8 mouse cellular contexts compared by ENCODE assay signal in the genomic region with DNA sequence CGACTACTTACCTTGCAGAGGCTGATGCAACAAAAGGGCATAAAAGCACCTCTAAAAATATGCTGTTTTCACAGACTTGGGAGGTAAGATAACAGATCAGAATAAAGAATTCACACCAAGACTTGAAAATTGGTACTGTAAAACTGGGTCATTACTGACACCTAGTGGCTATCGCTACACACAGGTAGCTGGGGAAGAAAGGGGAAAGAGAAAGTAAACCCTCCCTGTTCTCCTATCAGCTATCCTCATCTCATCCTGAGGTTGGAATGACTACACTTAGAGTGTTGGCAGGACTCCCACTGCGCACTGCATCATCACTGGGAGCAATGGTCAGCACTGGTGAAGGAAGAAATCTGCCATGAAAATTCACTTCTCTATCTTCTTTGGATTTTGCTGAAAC. TPM values are rescaled to one million over a fixed set of nuclear protein-coding genes. Genes with fewer than 3 reads are reported as not detected.
DNase-seq lines count a peak whose midpoint lies in the region; ATAC-seq lines count a peak whose summit lies in the region.

No protein-coding gene starts in this region.

- H3K27me3 ChIP-seq in embryonic facial prominence, embryonic 11.5 days (ENCODE audit: control insufficient read depth, insufficient read depth, low read length) = no peaks in the 10 kb centered on the region
- no peaks in the 10 kb centered on the region for H3K27me3 ChIP-seq in embryonic facial prominence, embryonic 10.5 days (replicated peaks; ENCODE audit: low read depth, poor library complexity, severe bottlenecking)
- H3K27me3 ChIP-seq in embryonic facial prominence, embryonic 14.5 days (replicated peaks; ENCODE audit: control insufficient read depth, insufficient read depth, low read length) = no peaks in the 10 kb centered on the region

- H3K4me2 ChIP-seq in embryonic facial prominence, embryonic 11.5 days (ENCODE audit: low read depth, low read length) = no peak overlapping the region
- no peak overlapping the region for H3K4me2 ChIP-seq in embryonic facial prominence, embryonic 14.5 days (ENCODE audit: low read depth, low read length)

- no peaks in the 10 kb centered on the region for H3K9me3 ChIP-seq in embryonic facial prominence, embryonic 11.5 days (replicated peaks; ENCODE audit: control insufficient read depth, low read length)
- no peaks in the 10 kb centered on the region for H3K9me3 ChIP-seq in embryonic facial prominence, embryonic 10.5 days
- no peaks in the 10 kb centered on the region for H3K9me3 ChIP-seq in embryonic facial prominence, embryonic 14.5 days (ENCODE audit: control insufficient read depth, low read length)

- no peaks in the 10 kb centered on the region for H3K36me3 ChIP-seq in embryonic facial prominence, embryonic 11.5 days (replicated peaks; ENCODE audit: control insufficient read depth, insufficient read depth, low read depth, low read length)
- no peaks in the 10 kb centered on the region; the same call in 1 of the 2 replicates for H3K36me3 ChIP-seq in embryonic facial prominence, embryonic 10.5 days (replicated peaks)
- H3K36me3 ChIP-seq in embryonic facial prominence, embryonic 14.5 days (ENCODE audit: control insufficient read depth, insufficient read depth, low read length) = no peaks in the 10 kb centered on the region

- DNase-seq in embryonic facial prominence, embryonic 11.5 days (ENCODE audit: low spot score) = peak; percentile 64
- DNase-seq in embryonic facial prominence, embryonic 10.5 days (ENCODE audit: low spot score) = no peak
- DNase-seq in thymus, postnatal 0 days (ENCODE audit: low spot score) = peak; percentile 29
- no peak for DNase-seq in thymus, postnatal 36 days
- DNase-seq in embryonic facial prominence, embryonic 14.5 days (ENCODE audit: low spot score) = peak; percentile 66
- peak; percentile 37 to 43 for DNase-seq in kidney, adult 8-10 months
- peak; percentile 6 for DNase-seq in thymus, postnatal 25 days

- 46% methylated on average over 3 of the region's 3 CpGs for WGBS in embryonic facial prominence, embryonic 11.5 days
- WGBS in embryonic facial prominence, embryonic 10.5 days = 41% methylated on average over 3 of the region's 3 CpGs
- 30% methylated on average over 3 of the region's 3 CpGs for WGBS in embryonic facial prominence, embryonic 14.5 days

- 0 out of 2 replicates have a peak, but pooled peaks have one; percentile 14 for ATAC-seq in embryonic facial prominence, embryonic 11.5 days (replicated peaks; ENCODE audit: insufficient number of reproducible peaks, low FRiP score, low TSS enrichment, low read depth)
- peak; percentile 67; the same call in 1 of the 2 replicates for ATAC-seq in embryonic facial prominence, embryonic 14.5 days (ENCODE audit: low read depth)
- ATAC-seq in megakaryocyte progenitor cell, adult 5-6 weeks (replicated peaks; ENCODE audit: poor library complexity) = peak; percentile 100

- no peak overlapping the region for H3K27ac ChIP-seq in embryonic facial prominence, embryonic 11.5 days (replicated peaks; ENCODE audit: low read depth, low read length)
- no peak overlapping the region for H3K27ac ChIP-seq in embryonic facial prominence, embryonic 10.5 days (replicated peaks)
- no peak overlapping the region for H3K27ac ChIP-seq in embryonic facial prominence, embryonic 14.5 days (replicated peaks; ENCODE audit: low read depth, low read length)

- H3K9ac ChIP-seq in embryonic facial prominence, embryonic 11.5 days (replicated peaks; ENCODE audit: low read length) = no peak overlapping the region
- H3K9ac ChIP-seq in embryonic facial prominence, embryonic 14.5 days (ENCODE audit: low read depth, low read length) = no peak overlapping the region

- H3K4me3 ChIP-seq in embryonic facial prominence, embryonic 11.5 days (ENCODE audit: low read depth, low read length) = no peak overlapping the region
- no peak overlapping the region for H3K4me3 ChIP-seq in embryonic facial prominence, embryonic 10.5 days
- no peak overlapping the region for H3K4me3 ChIP-seq in embryonic facial prominence, embryonic 14.5 days (ENCODE audit: low read depth, low read length)

- H3K4me1 ChIP-seq in embryonic facial prominence, embryonic 11.5 days (ENCODE audit: control insufficient read depth, insufficient read depth, low read length) = no peaks in the 10 kb centered on the region
- no peaks in the 10 kb centered on the region for H3K4me1 ChIP-seq in embryonic facial prominence, embryonic 10.5 days
- no peaks in the 10 kb centered on the region for H3K4me1 ChIP-seq in embryonic facial prominence, embryonic 14.5 days (ENCODE audit: control insufficient read depth, insufficient read depth, low read length)

RNA-seq across cellular contexts. Expression of a gene that starts 16.4 kb away (rescaled TPM):
- polyA plus RNA-seq in embryonic facial prominence, embryonic 11.5 days (2014; fragmentation: Nextera tagmentation; extraction: Ambion mirVana) = 9.2 and 9.3 TPM in 2 replicates
- polyA plus RNA-seq in embryonic facial prominence, embryonic 10.5 days (2016; fragmentation: Nextera tagmentation; extraction: Ambion mirVana) = 6.9 and 7.1 TPM in 2 replicates
- polyA plus RNA-seq in thymus, postnatal 0 days (2015; fragmentation: Nextera tagmentation; extraction: Ambion mirVana) = 2.0 and 2.1 TPM in 2 replicates
- polyA plus RNA-seq in embryonic facial prominence, embryonic 14.5 days (2014; fragmentation: Nextera tagmentation; extraction: Ambion mirVana) = 11.6 and 12.1 TPM in 2 replicates
- 13.3 and 14.6 TPM in 2 replicates for total RNA-seq in megakaryocyte progenitor cell, adult 5-6 weeks (2015)
- total RNA-seq in megakaryocyte progenitor cell, adult 5-6 weeks (2017) = 17.9 and 26.8 TPM in 2 replicates

RNA-seq across cellular contexts. Expression of a gene that starts 22.0 kb away (rescaled TPM):
- polyA plus RNA-seq in embryonic facial prominence, embryonic 11.5 days (2014; fragmentation: Nextera tagmentation; extraction: Ambion mirVana) = 50.1 and 50.8 TPM in 2 replicates
- polyA plus RNA-seq in embryonic facial prominence, embryonic 10.5 days (2016; fragmentation: Nextera tagmentation; extraction: Ambion mirVana) = 41.6 and 43.4 TPM in 2 replicates
- 10.8 and 13.2 TPM in 2 replicates for polyA plus RNA-seq in thymus, postnatal 0 days (2015; fragmentation: Nextera tagmentation; extraction: Ambion mirVana)
- polyA plus RNA-seq in embryonic facial prominence, embryonic 14.5 days (2014; fragmentation: Nextera tagmentation; extraction: Ambion mirVana) = 30.3 and 31.6 TPM in 2 replicates
- total RNA-seq in megakaryocyte progenitor cell, adult 5-6 weeks (2015) = 6.0 and 8.5 TPM in 2 replicates
- total RNA-seq in megakaryocyte progenitor cell, adult 5-6 weeks (2017) = 6.8 and 8.3 TPM in 2 replicates

Comparison
In these comparisons a context has a peak if more than half of its experiments do, and no peak if none do; other contexts are left out.
1. DNase-seq: peak in embryonic facial prominence, embryonic 11.5 days (single experiment), thymus, postnatal 0 days (single experiment), embryonic facial prominence, embryonic 14.5 days (single experiment), kidney, adult 8-10 months (2 of 2) and thymus, postnatal 25 days (single experiment); none in embryonic facial prominence, embryonic 10.5 days (single experiment) and thymus, postnatal 36 days (0 of 2).
2. ATAC-seq: peak in every context shown above with its lines; median percentile 100 in megakaryocyte progenitor cell, adult 5-6 weeks; 67 in embryonic facial prominence, embryonic 14.5 days; 14 in embryonic facial prominence, embryonic 11.5 days.